Mouse (Mus musculus): ENCODE data around the gene Knstrn. TPM values are rescaled to one million over a fixed set of nuclear protein-coding genes. Genes with fewer than 3 reads are reported as not detected.
A peak's percentile ranks its signal among the peaks of the same experiment; 100 is the strongest.

Gene Knstrn
- total and polyA plus RNA-seq, 3 experiments: 72.9 to 97.2 (median 72.9) TPM

- no peak overlapping the region for H3K9ac ChIP-seq (ENCODE audit: insufficient read depth, low read depth)
- H3K4me2 ChIP-seq (ENCODE audit: insufficient read depth, low read depth, poor library complexity, severe bottlenecking): no peak overlapping the region
- H3K79me2 ChIP-seq (replicated peaks; ENCODE audit: control insufficient read depth, extremely low read depth, insufficient read depth, poor library complexity, severe bottlenecking): no peaks in the 10 kb centered on the region
- dilution Hi-C loops (cut with MboI; ENCODE audit: extremely low pct_ligation_motif_present, extremely low pct_unique_long_range_greater_than_20kb, low sequenced_read_pairs): no loop called here
- no peak overlapping the region for H3K4me3 ChIP-seq (replicated peaks in 1 of 3; ENCODE audit: low read depth in 2 of 3, low read length in 2 of 3, poor library complexity in 1 of 3)
- TF ChIP-seq RCOR1 (conservative IDR thresholded peaks at IDR 0.05; ENCODE audit: low read depth, low read length) (no peak), ETS1 (conservative IDR thresholded peaks at IDR 0.05; ENCODE audit: low read depth, low read length) (no peak), ZNF384 (IDR thresholded peaks at IDR 0.05; ENCODE audit: low read depth, low read length) (no peak), CTCF (conservative IDR thresholded peaks at IDR 0.05 in 1 of 2, IDR thresholded peaks at IDR 0.05 in 1 of 2; ENCODE audit: low read depth in 2 of 2, low read length in 2 of 2) (no peak), IRF4 (IDR thresholded peaks at IDR 0.05; ENCODE audit: low read depth, low read length) (no peak), NELFE (IDR thresholded peaks at IDR 0.05; ENCODE audit: low read depth, low read length) (no peak), CHD1 (IDR thresholded peaks at IDR 0.05; ENCODE audit: low read depth, low read length) (no peak), MYC (IDR thresholded peaks at IDR 0.05; ENCODE audit: low read depth, low read length) (no peak), ZKSCAN1 (IDR thresholded peaks at IDR 0.05; ENCODE audit: borderline replicate concordance, low read depth, low read length) (no peak), GABPA (IDR thresholded peaks at IDR 0.05; ENCODE audit: insufficient replicate concordance, low read depth, low read length) (no peak), USF1 (IDR thresholded peaks at IDR 0.05; ENCODE audit: low read depth, low read length) (no peak), JUND (conservative IDR thresholded peaks at IDR 0.05; ENCODE audit: low read depth, low read length) (no peak)
- in situ Hi-C loops (cut with MboI; ENCODE audit: low pct_ligation_motif_present, low pct_unique_long_range_greater_than_20kb, low sequenced_read_pairs): no loop called here
- H3K4me1 ChIP-seq (ENCODE audit: control insufficient read depth in 1 of 2, insufficient read depth in 2 of 2): peaks cover 0 to 12% of the 10 kb centered on the region in 2 experiments; a peak in 2 of 4 replicates
- no peak overlapping the region for H3K27ac ChIP-seq (ENCODE audit: insufficient read depth, low read depth)
- no peak for DNase-seq (ENCODE audit: extremely low read depth)
- H3K9me3 ChIP-seq (replicated peaks; ENCODE audit: low read length): peaks cover 6% of the 10 kb centered on the region
- H3K36me3 ChIP-seq (replicated peaks in 1 of 2; ENCODE audit: control insufficient read depth in 1 of 2, insufficient read depth in 1 of 2, low read length in 1 of 2): peaks cover 12 to 22% of the 10 kb centered on the region in 2 experiments
- H3K27me3 ChIP-seq (replicated peaks): peaks cover 23% of the 10 kb centered on the region
These were observed 1.1 kb upstream of the Knstrn start for GRCm38 (mm10) chr2:118812724-118813123.

- Histone ChIP-seq H3K27ac (ENCODE audit: insufficient read depth, low read depth) (no peak overlapping the region), H3K4me1 (ENCODE audit: control insufficient read depth in 1 of 2, insufficient read depth in 2 of 2) (no peaks in the 10 kb centered on the region), H3K9me3 (replicated peaks; ENCODE audit: low read length) (peaks cover 34% of the 10 kb centered on the region), H3K79me2 (replicated peaks; ENCODE audit: control insufficient read depth, extremely low read depth, insufficient read depth, poor library complexity, severe bottlenecking) (no peaks in the 10 kb centered on the region), H3K4me2 (ENCODE audit: insufficient read depth, low read depth, poor library complexity, severe bottlenecking) (no peak overlapping the region), H3K36me3 (replicated peaks in 1 of 2; ENCODE audit: control insufficient read depth in 1 of 2, insufficient read depth in 1 of 2, low read length in 1 of 2) (peaks cover 55 to 89% of the 10 kb centered on the region in 2 experiments), H3K4me3 (replicated peaks in 1 of 3; ENCODE audit: low read depth in 2 of 3, low read length in 2 of 3, poor library complexity in 1 of 3) (no peak overlapping the region), H3K27me3 (replicated peaks) (no peaks in the 10 kb centered on the region), H3K9ac (ENCODE audit: insufficient read depth, low read depth) (no peak overlapping the region)
- DNase-seq (ENCODE audit: extremely low read depth): no peak
- TF ChIP-seq NELFE (IDR thresholded peaks at IDR 0.05; ENCODE audit: low read depth, low read length) (no peak), POLR2AphosphoS2 (IDR thresholded peaks at IDR 0.05; ENCODE audit: low read depth, low read length) (0 out of 2 replicates have a peak, but pooled peaks have one; percentile 30)
- dilution Hi-C loops (cut with MboI; ENCODE audit: extremely low pct_ligation_motif_present, extremely low pct_unique_long_range_greater_than_20kb, low sequenced_read_pairs) (no loop called here), in situ Hi-C loops (cut with MboI; ENCODE audit: low pct_ligation_motif_present, low pct_unique_long_range_greater_than_20kb, low sequenced_read_pairs) (no loop called here)
These were observed 9.0 kb downstream of the Knstrn start for GRCm38 (mm10) chr2:118822800-118823199.

GRCm38 (mm10) chr2:118824396-118824795, 10.6 kb downstream of the Knstrn start:
- H3K79me2 ChIP-seq (replicated peaks; ENCODE audit: control insufficient read depth, extremely low read depth, insufficient read depth, poor library complexity, severe bottlenecking): no peaks in the 10 kb centered on the region
- no peak overlapping the region for H3K27ac ChIP-seq (ENCODE audit: insufficient read depth, low read depth)
- dilution Hi-C loops (cut with MboI; ENCODE audit: extremely low pct_ligation_motif_present, extremely low pct_unique_long_range_greater_than_20kb, low sequenced_read_pairs) (no loop called here), in situ Hi-C loops (cut with MboI; ENCODE audit: low pct_ligation_motif_present, low pct_unique_long_range_greater_than_20kb, low sequenced_read_pairs) (no loop called here)
- H3K36me3 ChIP-seq (replicated peaks in 1 of 2; ENCODE audit: control insufficient read depth in 1 of 2, insufficient read depth in 1 of 2, low read length in 1 of 2): peaks cover 45 to 87% of the 10 kb centered on the region in 2 experiments
- no peaks in the 10 kb centered on the region for H3K4me1 ChIP-seq (ENCODE audit: control insufficient read depth in 1 of 2, insufficient read depth in 2 of 2)
- peaks cover 23% of the 10 kb centered on the region for H3K9me3 ChIP-seq (replicated peaks; ENCODE audit: low read length)
- DNase-seq (ENCODE audit: extremely low read depth): no peak
- H3K4me2 ChIP-seq (ENCODE audit: insufficient read depth, low read depth, poor library complexity, severe bottlenecking): no peak overlapping the region
- H3K27me3 ChIP-seq (replicated peaks): no peaks in the 10 kb centered on the region
- TF ChIP-seq USF1 (IDR thresholded peaks at IDR 0.05; ENCODE audit: low read depth, low read length): no peak
- no peak for TF ChIP-seq MAFK (IDR thresholded peaks at IDR 0.05; ENCODE audit: insufficient replicate concordance, low read length)
- no peak for TF ChIP-seq IRF4 (IDR thresholded peaks at IDR 0.05; ENCODE audit: low read depth, low read length)
- TF ChIP-seq MXI1 (IDR thresholded peaks at IDR 0.05; ENCODE audit: low read depth, low read length): no peak
- TF ChIP-seq HCFC1 (IDR thresholded peaks at IDR 0.05; ENCODE audit: low read depth, low read length): no peak
- TF ChIP-seq RAD21 (IDR thresholded peaks at IDR 0.05; ENCODE audit: low read depth, low read length): no peak
- no peak for TF ChIP-seq NRF1 (IDR thresholded peaks at IDR 0.05; ENCODE audit: low read depth, low read length)
- TF ChIP-seq SIN3A (IDR thresholded peaks at IDR 0.05; ENCODE audit: low read length): no peak
- TF ChIP-seq POLR2A (IDR thresholded peaks at IDR 0.05; ENCODE audit: low read depth, low read length): no peak
- no peak overlapping the region for H3K9ac ChIP-seq (ENCODE audit: insufficient read depth, low read depth)
- no peak overlapping the region for H3K4me3 ChIP-seq (replicated peaks in 1 of 3; ENCODE audit: low read depth in 2 of 3, low read length in 2 of 3, poor library complexity in 1 of 3)

Measured in CH12.LX (cell line).